Mouse (Mus musculus) left cerebral cortex, adult 18-20 months (tissue): ENCODE measurements around the gene AC109138.7. TPM values are rescaled to one million over a fixed set of nuclear protein-coding genes. Genes with fewer than 3 reads are reported as not detected.
A peak's percentile ranks its signal among the peaks of the same experiment; 100 is the strongest.
"Not testable (repeated sequence)": the region's sequence is repeated elsewhere in the genome, so short reads cannot be mapped to it uniquely, and the experiment has no call there.

Experiments used
- DNase-seq, 2 experiments: peaks; one replicate each; pipeline ENCODE4 v3.0.0; 2021 to 2022; ENCODE audit warnings: low spot score in 2 of 2, mixed read lengths in 1 of 2
- microRNA-seq, 2 experiments: library from miRNA; unstranded; fragments of <30 nt; microRNA quantifications; one replicate each; pipeline ENCODE4 v1.2.0; 2021
- total RNA-seq, 2 experiments: library from RNA; stranded (reverse); gene quantifications; 2 replicates each; pipeline ENCODE4 v1.2.3; 2021

Gene AC109138.7
- total RNA-seq, 2 experiments from 2014 or later, result not detected

DNA sequence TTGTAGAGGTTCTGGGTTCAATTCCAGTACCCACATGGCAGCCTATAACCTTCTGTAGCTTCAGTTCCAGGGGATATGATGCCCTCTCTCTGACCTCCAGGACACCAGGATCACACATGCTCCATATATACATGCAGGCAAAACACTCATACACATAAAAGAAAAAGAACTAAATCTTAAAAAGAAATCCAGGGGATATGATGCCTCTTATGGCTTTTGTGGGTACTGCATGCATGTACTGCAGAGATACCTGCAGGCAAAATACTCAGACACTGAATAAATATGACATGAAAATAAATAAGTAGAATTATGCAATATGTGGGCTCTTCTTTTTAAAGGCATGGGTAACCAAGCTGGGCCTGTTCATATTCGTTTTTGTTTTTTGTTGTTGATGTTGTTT, 32.9 kb downstream of the AC109138.7 start:
- DNase-seq, result no peak

DNA sequence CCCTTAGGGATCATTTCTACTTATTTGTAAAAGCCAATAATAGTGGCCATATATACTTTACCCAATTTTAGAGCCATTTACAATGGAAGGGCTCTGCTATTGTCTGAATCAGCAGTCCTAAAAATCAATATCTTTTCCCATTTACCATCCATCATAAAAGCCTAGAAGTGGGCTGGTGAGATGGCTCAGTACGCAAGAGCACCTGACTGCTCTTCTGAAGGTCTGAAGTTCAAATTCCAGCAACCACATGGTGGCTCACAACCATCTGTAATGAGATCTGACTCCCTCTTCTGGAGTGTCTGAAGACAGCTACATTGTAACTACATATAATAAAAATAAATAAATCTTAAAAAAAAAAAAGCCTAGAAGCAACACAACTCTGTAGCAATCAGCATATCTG, 34.5 kb downstream of the AC109138.7 start:
- DNase-seq, result not testable (repeated sequence)

DNA sequence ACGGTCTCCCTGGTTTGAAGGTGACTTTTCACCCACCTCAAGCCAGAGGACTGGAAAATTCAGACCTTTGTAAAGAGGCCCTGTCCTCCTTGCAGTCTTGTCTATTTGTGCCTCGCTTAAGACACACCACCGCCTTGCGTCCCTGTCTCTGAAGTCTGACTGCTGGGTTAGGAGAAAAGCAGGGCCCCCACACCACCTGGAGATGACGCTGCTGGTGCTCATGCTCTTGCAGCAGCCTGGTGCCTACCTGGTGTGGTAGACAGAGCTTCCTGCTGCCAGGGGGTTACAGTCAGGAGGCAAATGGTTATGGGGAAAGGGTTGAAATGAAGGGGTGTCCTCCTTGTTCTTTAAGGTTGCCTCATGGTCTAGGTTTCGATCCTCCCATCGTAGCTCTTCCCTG, 40.1 kb downstream of the AC109138.7 start:
- no peak for DNase-seq

DNA sequence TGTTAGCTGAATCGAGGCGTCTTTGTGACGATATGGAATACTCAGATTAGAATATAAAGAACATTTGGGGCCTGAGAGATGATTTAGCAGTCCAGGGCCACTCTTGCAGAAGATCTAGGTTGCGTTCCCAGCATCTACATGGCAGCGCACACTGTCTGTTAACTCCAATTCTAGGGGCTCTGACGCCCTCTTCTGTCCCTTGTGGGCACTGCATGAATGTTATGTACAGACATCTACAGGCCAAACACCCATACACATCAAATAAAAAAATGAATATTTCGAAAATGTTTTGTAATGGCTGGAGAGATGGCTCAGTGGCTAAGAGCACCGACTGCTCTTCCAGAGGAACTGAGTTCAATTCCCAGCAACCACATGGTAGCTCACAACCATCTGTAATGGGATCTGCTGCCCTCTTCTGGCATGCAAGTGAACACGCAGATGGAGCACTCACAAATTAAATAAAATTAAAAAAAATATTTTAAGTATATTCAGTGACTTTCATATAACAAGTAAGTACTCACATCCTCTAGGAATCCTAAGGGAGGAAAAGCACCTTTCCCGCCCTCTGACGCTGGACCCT, 41.5 kb downstream of the AC109138.7 start:
- DNase-seq, result no peak

DNA sequence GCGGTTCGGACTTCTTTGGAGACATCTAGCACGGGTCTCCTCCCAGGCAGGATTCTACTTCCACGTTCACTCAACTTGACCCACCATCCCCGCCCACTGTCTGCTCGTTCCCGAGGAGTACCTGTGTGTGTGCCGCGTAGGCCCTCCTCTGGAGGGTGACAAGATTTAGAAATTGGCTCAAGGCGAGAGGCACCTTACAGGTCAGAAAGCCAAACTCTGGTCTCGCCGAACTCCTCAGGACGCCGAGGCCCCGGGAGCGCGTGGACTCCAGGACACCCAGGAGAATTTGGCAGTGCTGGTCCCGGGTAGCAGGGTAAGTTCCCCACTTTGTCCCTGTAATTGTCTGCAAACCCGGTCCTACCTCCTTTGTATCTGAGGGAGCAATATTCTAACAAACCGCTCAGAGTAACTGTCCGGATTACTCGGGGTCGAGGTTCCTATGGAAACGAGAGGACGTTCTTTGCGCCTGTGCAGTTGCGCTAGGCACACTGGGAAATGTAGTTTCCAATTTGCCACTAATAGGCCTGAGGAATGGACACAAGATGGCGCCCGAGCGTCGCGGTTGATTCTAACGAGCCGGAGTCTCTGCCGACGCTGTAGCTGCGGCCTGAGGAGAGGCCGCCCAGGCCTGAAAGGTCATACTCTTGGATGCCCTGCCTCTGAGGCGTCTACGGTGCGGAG, 43.2 kb downstream of the AC109138.7 start:
- DNase-seq, result peak; percentile 93 to 94

DNA sequence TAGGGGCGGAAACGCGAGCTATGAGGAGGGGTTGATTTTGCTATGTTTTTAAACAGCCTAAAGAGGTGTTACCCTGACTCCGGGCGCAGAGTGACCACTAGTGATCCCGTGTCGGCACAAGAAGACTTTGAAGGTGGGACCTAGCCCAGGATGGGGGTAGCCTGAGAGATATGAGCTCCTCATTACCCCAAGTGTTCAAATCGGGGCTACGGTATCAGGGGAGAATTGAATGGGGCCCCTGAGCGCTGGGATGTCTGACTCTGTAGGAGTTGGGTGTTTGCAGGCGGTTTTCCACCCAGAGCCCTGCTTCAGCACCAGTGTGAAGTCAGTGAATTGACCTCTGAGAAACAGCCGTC, 43.7 kb downstream of the AC109138.7 start:
- DNase-seq, result peak in 1 of 2 experiments; percentile 29

DNA sequence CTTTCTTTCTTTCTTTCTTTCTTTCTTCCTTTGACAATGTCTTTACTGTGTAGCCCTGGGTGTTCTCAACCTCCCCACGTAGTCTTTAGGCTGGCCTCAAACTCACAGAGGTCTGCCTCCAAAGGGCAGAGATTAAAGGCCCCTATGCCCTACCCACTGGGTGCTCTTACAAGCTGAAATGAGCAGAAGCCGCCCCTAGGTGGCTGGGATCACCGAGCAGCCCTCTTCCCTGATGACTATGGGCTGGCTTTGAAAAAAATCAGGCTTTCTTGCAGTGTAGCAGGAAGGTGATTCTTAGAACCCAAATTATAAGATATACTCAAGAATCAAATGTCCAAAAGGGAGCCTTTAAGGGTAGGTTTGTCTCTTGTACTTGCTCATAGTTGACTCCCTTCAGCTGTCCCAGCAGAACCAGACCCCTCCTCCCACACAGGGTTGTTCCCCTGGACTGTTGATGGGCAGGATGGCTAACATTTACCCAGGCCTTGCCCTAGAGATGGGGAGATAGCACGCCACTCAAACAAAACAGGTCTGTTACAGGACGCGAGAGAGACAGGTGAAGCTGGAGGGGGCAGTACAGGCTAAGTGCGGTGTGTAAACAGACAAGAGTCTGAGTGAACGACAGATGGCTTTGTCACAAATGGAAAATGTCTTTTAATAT, 47.0 kb downstream of the AC109138.7 start:
- no peak for DNase-seq

DNA sequence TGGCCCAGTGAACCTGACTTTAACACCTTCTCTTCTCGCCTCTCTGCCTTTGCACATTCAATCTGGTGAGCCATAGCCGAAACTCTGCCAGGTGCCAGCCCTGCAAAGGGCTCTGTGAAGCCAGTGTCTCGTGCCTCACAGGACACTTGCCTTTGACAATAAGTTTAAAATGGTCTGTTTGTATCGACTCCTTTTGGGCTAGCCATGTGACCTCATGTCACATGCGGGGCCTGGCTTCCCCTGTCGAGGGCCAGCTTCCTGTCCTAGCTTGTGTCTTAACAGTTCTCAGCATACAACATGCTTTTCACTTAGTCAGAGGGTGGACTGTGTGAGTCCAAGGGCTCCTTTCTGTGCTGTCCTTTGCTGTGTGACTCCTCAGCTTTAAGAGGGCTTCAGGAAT, 48.6 kb downstream of the AC109138.7 start:
- no peak for DNase-seq

DNA sequence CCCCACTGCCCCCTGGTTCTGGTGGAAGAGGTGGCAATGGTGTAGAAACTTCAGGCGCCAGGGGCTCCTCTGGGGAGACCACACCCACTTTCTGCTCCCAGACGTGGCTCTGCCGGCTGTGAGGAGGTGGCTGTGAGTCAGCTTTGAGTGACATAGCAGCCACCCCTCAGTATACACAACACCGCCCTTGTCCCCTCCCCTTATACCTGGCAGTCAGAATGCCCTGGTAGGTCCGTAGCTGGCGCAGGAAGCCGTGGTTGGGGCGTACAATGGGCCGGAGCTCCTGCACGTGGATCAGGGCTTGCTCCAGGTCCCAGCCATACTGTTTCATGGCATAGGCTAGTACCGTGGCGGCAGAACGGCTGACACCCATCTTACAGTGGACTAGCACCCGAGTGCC, 49.5 kb downstream of the AC109138.7 start:
- no peak for DNase-seq

DNA sequence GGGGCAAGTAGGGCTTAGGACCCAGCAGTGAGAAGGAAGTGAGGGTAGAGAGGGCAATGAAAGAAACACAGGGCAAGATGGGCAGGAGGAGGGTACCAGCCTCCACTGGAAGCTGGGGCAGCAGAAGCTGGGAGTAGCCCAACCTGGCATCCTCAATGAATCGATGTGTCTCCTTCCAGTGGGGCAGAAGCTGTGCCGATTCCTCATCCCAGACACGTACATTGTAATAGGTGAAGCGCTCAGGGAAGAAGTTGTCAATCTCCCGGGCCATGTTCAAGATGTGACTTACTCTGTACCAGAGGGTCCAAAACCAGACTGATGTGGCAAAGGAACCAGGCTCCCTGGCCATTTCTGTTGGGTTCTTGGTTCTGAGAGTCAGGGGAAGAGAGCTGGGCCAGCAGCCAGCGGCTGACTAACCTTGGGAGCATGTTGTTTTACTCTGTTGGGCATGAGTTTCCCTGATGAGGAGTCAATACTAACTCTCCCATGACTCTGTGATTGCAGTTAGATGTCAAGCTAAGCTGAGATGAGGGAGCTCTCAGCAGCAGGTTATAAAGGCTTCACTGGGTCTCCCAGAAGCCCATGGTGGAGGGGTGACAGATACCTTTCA, 50.1 kb downstream of the AC109138.7 start:
- no peak for DNase-seq

DNA sequence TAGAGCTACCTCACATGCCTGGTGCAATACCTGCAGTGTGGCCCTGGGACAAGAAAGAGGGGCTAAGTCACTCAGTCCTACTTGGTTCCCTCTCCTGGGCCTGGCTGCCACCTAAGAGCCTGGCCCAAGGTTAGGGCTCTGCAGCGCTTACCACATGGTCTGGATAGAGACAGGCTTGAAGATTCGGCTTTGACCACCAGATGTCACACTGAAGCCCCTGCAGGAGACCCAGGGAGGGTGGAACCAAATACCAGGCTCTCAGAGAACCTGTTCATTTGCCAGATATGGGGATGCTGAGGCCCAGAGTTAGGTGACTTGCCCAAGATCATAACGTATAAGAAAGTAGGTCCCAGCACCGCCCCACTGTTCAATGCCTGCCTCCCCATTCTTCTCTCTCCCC, 51.8 kb downstream of the AC109138.7 start:
- no peak for DNase-seq

DNA sequence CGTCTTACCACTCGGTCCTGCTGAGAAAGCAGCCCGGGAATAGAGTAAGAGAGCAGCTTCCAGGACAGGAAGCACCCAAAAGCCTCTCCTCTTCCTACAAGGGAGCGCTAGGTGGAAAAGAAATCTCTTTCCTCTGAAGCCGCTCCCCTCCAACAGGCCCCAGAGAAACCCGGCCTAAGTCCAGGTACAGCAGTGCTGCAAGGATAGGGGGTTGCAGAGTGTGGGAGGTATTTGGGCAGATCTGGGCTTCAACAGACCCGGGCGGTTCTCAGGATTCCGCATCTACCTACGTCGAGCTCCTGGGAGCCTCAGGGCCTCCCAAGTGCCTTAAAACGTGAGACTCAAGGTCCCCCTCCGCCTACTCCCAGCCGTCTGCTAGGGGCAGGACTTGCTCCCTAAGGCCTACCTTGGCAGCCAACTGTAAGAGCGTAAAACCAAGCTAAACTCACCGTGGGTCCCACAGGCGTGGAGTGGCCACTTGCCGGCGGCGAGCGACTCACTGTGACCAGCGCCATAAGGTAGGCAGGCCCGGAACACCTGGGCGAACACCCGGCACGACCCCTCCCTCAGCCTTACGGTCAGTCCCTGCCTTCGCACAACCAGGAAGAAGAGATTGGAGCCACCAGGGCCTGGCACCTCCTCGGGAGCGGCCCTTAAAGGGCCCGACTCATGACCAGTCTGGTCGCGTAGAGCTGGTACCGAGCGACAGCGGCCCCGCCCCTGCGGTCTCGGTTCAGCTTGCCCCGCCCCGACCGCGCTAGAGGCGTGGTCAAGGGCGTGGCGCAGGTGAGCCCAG, 54.6 kb downstream of the AC109138.7 start, which contains the start of gene Ssh3:
TSS of gene Ssh3 (minus strand) at position 615 of the 796 bp plus-strand sequence.
- peak; percentile 66 to 77 for DNase-seq

DNA sequence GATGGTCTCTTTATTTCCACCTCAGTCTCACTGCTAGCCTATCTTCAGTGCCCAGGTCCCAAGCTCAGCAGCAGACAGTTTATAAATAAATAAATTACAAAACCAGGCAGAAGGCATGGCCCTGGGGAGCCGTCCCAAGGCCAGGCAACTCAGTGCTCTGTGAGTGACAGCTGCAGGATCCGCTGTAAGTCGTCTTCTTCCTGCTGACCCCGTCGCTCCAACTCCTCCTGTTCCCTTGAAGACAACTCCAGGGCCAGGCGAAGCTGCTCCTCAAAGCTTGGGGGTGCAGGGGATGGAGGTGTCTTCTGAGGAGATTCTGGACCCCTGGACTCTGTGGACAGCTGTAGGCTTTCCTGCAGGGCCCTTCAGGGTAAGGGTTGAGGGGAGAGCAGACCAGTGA, 56.0 kb downstream of the AC109138.7 start:
- no peak for DNase-seq

DNA sequence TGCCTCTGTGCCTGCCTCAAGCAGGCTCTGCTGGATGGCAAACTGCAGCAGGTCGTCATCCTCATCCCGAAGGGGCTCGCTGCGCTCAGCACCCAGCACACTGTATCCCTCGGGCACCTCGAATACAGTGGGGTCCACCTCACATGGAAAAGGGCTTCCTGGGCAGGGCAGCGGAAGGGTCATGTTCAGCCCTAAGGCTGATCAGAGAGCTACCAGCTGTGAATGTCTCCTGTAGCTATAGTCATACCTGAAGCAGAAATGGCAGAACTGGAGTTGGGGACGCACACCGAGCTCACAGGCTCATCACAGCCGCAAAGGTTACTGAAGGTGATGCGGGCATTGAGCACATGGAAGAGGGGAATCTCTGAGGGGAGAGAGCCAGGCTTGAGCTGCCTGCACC, 56.8 kb downstream of the AC109138.7 start:
- no peak for DNase-seq

DNA sequence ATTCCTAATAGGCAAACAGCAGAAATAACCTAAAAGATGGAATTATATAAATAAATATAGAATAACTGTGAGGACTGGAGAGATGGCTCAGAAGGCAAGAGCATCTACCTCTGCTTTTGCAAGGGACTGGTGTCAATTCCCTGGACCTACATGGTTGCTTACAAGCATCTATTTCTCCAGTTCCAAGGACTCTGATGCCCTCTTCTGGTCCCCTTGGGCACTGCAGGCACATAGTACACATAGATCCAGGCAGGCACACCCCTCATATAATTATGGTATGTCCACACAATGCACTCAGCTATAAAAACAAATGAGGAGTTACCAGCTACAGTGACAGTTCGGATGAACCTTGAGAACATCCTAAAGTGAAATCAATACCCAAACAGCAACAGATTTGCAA, 65.3 kb downstream of the AC109138.7 start:
- DNase-seq, result no peak

DNA sequence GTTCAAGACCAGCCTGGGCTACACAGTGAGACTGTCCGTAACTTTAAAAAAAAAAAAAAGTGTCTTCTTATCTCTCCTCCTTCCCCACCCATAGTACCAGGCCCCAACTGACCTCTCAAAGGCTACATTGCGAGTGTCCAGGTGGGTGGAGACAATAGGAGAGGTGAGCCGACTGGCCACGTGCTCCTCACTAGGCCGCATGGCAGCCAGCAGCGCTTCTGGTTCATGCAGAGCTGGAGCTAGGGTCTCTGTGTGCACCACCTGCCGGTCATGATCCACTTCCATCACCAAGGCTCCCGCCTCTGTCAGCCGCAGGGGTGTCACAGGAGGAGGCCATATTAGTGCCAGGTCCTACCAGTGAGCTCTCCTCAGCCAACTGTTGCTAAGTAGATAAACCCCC, 66.3 kb downstream of the AC109138.7 start:
- DNase-seq, result no peak

Small RNA genes within 50 kb of the gene (microRNA-seq; reads per million reads assigned to microRNA genes)
- gene Gm26115, result 0 reads per million in 2 experiments
- gene Mir6985, result 4.7 to 6.2 reads per million in 2 experiments

Other genes starting within 250 kb of the AC109138.7 start
- gene Aldh3b2, start 242.0 kb upstream of the AC109138.7 start, total RNA-seq, result 1 to 10 TPM; 1.1 to 1.3 TPM
- gene Acy3, start 227.8 kb upstream of the AC109138.7 start, total RNA-seq, result 1 to 10 TPM; 2.6 to 5.2 TPM
- gene Tbx10, start 221.6 kb upstream of the AC109138.7 start, total RNA-seq, result not detected
- gene Nudt8, start 213.8 kb upstream of the AC109138.7 start, total RNA-seq, result 10 to 100 TPM in 1 of 2 experiments, 1 to 10 TPM in 1; 8.9 to 10.8 TPM
- gene Gm49405, start 213.7 kb upstream of the AC109138.7 start, total RNA-seq, result 1 to 10 TPM; 1.0 to 1.5 TPM
- gene Doc2g, start 211.0 kb upstream of the AC109138.7 start, total RNA-seq, result 1 to 10 TPM; 3.5 to 4.9 TPM
- 100 to 1,000 TPM; 265 to 266 TPM for gene Ndufv1, start 201.6 kb upstream of the AC109138.7 start, total RNA-seq
- 100 to 1,000 TPM; 353 to 399 TPM for gene Gstp1, start 176.4 kb upstream of the AC109138.7 start, total RNA-seq
- 10 to 100 TPM; 40.5 to 55.2 TPM for gene Gstp2, start 168.3 kb upstream of the AC109138.7 start, total RNA-seq
- not detected for gene Gstp3, start 154.8 kb upstream of the AC109138.7 start, total RNA-seq
- gene Cabp2, start 132.8 kb upstream of the AC109138.7 start, total RNA-seq, result not detected
- 10 to 100 TPM; 33.6 to 37.3 TPM for gene Cdk2ap2, start 117.2 kb upstream of the AC109138.7 start, total RNA-seq
- gene Pitpnm1, start 114.4 kb upstream of the AC109138.7 start, total RNA-seq, result 100 to 1,000 TPM; 210 to 214 TPM
- 100 to 1,000 TPM; 121 to 126 TPM for gene Aip, start 88.5 kb upstream of the AC109138.7 start, total RNA-seq
- under 1 TPM; 0.12 TPM for gene Gpr152, start 74.6 kb upstream of the AC109138.7 start, total RNA-seq
- under 1 TPM; 0.26 to 0.63 TPM for gene Cabp4, start 70.3 kb upstream of the AC109138.7 start, total RNA-seq
- 10 to 100 TPM; 77.9 to 81.3 TPM for gene Coro1b, start 65.7 kb upstream of the AC109138.7 start, total RNA-seq
- 1 to 10 TPM; 1.3 to 2.3 TPM for gene Ptprcap, start 60.8 kb upstream of the AC109138.7 start, total RNA-seq
- gene Rps6kb2, start 51.0 kb upstream of the AC109138.7 start, total RNA-seq, result 10 to 100 TPM; 32.5 to 34.5 TPM
- 1 to 10 TPM; 5.1 to 9.2 TPM for gene Carns1, start 38.9 kb upstream of the AC109138.7 start, total RNA-seq
- gene Tbc1d10c, start 23.1 kb upstream of the AC109138.7 start, total RNA-seq, result 1 to 10 TPM; 1.0 to 1.1 TPM
- gene Ppp1ca, start 22.3 kb upstream of the AC109138.7 start, total RNA-seq, result 100 to 1,000 TPM; 303 to 333 TPM
- 10 to 100 TPM in 1 of 2 experiments, 1 to 10 TPM in 1; 7.2 to 10.1 TPM for gene Rad9a, start 12.7 kb upstream of the AC109138.7 start, total RNA-seq
- gene Clcf1, start 119 bp upstream of the AC109138.7 start, total RNA-seq, result 1 to 10 TPM; 1.5 to 1.9 TPM
- 10 to 100 TPM; 13.4 to 18.2 TPM for gene Pold4, start 17.5 kb downstream of the AC109138.7 start, total RNA-seq
- 10 to 100 TPM; 49.2 to 52.4 TPM for gene Ssh3, start 54.8 kb downstream of the AC109138.7 start, total RNA-seq
- gene Ankrd13d, start 68.8 kb downstream of the AC109138.7 start, total RNA-seq, result 10 to 100 TPM; 67.2 to 71.2 TPM
- 100 to 1,000 TPM; 224 to 230 TPM for gene Grk2, start 91.9 kb downstream of the AC109138.7 start, total RNA-seq
- 10 to 100 TPM; 74.0 to 77.0 TPM for gene Kdm2a, start 183.9 kb downstream of the AC109138.7 start, total RNA-seq
- gene Rhod, start 225.1 kb downstream of the AC109138.7 start, total RNA-seq, result 1 to 10 TPM in 1 of 2 experiments, under 1 TPM in 1; 0.59 to 1.3 TPM